Mouse (Mus musculus) right cerebral cortex, postnatal 36 days (tissue): ENCODE measurements at regions not wholly inside any gene's neighbourhood (a gene's known extent, or its start where the extent isn't known, plus 50 kb on each side); places are given as distances from the start of the nearest gene placed in this dataset.

ENCODE experiments used
- DNase-seq, 2 experiments: peaks; one replicate each; pipeline ENCODE4 v3.0.0; 2022; ENCODE audit warnings: low spot score in 2 of 2, mixed read lengths in 1 of 2

GRCm38 (mm10) chr7:135986021-135986420, 269.9 kb upstream of the Mki67 start:
- DNase-seq, result no peak

DNA sequence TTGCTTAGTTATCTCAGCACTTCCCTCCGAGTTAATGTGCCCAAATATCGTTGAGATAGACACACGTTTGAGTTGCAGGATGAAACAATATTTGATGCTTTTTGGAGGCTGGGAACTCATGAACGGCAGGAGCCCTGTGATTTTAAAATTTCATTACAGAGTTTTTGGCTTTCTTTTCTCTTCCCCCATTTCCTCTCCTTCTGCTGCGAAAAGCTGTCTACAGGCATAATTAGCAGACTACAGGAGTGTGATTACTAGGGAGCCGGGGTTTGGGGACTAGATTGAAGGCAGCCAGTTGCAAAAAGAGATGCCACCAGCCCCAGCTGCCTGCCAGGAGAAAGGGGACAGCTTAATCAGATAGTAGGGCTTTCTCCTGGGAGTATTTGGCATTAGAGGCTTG, 274.2 kb upstream of the Mki67 start:
- DNase-seq, result no peak

- no peak for DNase-seq
These were observed 280.7 kb upstream of the Mki67 start for GRCm38 (mm10) chr7:135996896-135997295.

- no peak for DNase-seq
These were observed 281.5 kb upstream of the Mki67 start for GRCm38 (mm10) chr7:135997640-135998039.

DNA sequence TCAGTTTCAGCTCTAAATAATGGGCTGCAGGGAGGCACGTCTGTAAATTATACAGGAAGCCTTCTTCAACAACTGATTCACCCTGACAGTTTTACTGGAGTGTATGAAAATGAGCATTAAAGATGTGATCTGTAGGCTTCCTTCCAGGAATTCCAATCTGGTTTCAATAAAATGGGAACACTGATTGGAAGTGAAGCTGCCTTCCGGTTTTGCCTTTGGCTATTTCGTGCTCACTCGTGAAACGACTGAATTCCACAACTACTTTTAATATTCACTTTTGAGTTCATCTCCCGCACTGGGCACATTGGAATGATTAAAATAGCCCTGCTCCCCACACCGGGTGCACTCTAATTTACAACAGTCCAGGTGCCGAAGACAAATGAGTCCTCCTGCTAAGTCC, 286.2 kb upstream of the Mki67 start:
- no peak for DNase-seq

DNA sequence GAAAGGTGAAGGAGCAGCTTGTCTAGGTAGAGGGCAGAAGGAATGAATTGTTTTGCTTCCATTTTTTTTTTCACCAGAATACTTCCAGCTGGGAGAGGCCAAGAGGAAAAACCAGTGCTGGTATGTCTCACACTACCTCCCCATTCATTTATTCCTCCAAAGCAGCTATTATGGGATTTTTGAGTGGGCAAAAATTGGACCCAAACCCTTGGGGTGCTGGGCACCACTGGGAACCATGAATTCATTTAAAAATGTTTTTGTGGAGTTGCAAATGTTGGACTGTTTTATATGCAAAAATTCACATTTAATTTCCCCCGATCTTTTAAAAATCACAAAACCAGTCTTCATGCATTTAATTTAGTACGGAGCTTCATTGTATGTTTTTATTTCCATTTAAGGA, 287.1 kb upstream of the Mki67 start:
- no peak for DNase-seq

DNA sequence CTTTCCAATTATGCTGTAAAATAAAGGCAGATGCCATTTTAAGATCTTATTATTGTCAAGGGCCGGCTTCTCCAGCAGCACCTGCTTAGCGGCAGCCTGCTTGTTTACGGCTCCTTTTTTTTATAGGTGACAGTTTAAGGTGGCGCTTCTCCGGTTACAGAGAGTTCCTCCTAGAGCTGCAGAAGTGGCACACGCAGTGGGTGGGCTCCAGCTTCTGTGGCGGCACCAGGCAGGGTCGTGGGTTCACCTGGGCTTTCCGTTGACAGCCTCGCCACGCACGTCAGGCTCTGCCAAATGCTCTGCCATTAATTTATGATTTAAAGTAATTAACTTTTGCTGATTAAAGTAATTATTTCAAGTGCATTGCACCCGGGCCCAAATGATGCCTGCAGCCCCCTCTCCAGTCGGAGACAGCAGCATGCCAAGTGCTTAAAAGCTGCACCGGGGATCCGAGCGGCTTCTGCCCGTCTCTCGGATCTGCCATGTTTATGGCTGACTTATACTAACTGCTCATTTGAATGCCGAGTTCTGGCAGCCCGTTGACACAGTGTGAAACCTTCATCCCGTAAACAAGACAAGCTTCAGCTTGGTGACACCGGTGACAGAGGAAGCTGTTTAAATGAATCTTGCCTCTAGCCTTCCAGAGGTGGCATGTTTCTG, 291.8 kb upstream of the Mki67 start:
- DNase-seq, result no peak

GRCm38 (mm10) chr7:136008486-136008885, 292.3 kb upstream of the Mki67 start:
- DNase-seq, result no peak

DNA sequence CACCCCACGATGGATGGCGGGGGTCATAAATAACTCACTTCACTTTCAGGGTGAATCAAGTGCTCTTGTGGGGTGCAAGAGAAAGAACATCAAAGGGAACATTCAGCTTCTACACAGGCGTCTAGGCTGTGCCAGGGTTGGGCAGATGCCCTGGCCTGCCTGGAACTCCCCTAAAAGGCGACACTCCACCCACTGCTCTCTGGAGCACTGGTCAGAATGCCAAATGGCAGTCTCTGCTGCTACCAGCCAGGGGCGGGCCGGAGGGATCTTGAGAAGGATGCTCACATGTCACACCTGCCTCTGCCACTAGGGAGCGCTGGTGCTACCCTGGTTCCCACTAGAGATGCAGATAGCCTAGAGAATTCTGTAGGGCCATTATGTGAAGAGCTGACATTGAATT, 293.9 kb upstream of the Mki67 start:
- peak; percentile 59 to 62 for DNase-seq

GRCm38 (mm10) chr7:136014706-136015105, 298.5 kb upstream of the Mki67 start:
- no peak for DNase-seq

DNA sequence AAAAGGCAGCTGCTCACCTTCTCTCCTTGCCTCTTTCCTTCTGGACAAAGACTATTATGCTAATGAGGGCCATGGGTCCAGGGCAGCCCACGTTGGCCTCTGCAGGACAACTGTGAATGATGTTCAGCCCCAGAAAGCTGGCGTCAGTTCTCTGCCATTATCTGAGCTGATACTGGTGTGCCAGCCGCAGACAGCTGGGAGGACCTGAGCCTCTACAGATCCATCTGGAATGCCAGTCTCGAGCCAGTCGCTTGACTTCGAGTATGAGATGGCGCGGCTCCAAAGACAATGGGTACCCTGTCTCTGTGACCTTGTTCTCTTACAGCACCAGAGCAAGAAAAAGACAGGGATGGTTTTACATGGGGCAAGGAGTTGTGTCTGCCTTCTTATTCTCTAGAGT, 300.8 kb upstream of the Mki67 start:
- no peak for DNase-seq

- DNase-seq, result no peak
These were observed 304.4 kb upstream of the Mki67 start for GRCm38 (mm10) chr7:136020577-136020976.

- no peak for DNase-seq
These were observed 304.9 kb upstream of the Mki67 start for GRCm38 (mm10) chr7:136021071-136021470.

DNA sequence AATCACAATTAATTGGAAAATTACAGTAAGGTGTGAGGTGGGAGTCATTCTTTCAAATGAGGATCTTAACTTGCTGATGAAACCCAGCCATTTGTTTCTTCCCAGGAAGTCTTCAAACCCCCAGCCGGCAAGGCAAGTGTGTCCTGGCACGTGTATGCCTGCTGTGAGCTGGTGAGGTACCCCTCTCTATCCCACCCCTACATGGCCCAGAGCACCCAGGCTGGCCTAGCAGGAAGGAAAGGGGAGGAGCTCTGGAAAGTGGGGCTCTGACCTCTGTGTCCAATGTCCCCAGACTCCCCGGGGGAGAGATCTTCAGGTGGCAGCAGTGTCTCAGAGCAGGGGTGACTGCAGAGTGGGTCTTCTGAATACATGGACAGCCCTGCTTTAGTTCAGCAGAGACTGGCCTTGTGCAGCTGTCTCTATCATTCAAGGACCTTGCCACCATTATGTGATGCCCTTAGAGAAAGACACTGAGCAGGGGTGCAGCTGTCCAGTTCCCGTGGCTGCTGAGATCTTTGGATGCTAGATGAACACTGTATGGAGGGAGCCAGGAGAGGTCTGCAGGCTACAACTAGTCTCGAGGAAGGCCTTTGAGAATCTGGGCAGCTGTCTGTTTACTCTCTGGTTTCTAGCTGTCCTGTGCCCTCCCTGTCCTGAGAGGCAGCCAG, 306.8 kb upstream of the Mki67 start:
- no peak for DNase-seq

- DNase-seq, result no peak
These were observed 310.3 kb upstream of the Mki67 start for GRCm38 (mm10) chr7:136026451-136026850.

DNA sequence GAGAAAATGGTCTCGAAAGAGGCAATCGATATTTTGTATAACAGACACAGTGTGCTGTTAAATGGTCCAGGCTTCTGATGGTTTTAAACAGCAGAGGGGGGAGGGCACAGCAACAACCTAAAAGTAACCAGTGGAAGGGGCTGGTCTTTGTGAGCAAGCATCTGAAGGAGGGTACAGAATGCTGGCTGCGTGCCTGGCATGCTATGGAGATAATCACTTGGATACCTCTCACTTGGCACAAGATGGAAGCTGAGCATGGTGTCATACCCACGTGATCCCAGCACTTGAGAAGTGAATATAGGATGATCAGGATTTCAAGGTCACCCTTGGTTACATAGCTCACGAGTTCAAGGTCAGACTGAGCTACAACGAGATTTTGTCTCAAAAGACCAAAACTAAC, 315.9 kb upstream of the Mki67 start:
- DNase-seq, result no peak

GRCm38 (mm10) chr7:136033536-136033935, 317.4 kb upstream of the Mki67 start:
- DNase-seq, result no peak

- DNase-seq, result no peak
These were observed 319.6 kb upstream of the Mki67 start for GRCm38 (mm10) chr7:136035735-136036134.

DNA sequence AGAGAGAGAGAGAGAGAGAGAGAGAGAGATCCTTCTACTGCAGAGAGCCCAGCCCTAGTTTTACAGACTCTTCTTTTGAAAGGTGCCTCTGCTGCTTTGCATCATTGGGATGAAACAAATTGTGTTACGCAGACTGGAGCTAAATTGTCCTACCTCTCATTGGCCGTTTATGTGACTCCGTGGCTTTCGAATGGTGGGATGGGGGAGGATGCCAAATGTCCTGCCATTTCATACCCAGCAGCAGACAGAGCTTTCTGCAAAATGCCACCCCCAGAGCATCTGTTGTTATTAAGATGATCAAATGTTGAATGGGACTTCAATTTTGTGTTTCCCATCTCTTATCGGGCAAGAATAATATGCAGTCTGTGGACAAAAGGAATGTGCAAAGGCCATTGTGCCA, 321.9 kb upstream of the Mki67 start:
- no peak for DNase-seq

DNA sequence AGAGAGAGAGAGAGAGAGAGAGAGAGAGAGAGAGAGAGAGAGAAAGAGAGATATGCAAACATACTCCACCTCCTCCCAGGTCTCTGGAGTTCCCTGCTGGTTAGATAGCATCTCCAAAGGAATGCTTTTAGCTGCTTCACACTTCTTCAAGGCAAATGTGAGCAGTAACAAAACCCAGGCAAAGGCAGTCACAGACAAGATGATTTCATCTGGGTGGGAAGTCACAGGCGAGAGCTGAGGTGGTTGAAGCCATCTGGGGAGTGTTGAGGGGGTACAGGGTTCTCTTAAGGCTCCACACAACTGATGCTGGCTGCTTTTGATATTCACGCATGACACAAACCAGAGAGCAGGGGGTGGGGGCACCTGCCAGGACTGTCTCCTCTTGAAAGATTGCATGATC, 322.7 kb upstream of the Mki67 start:
- DNase-seq, result peak in 1 of 2 experiments; percentile 15

GRCm38 (mm10) chr7:136041921-136042320, 325.8 kb upstream of the Mki67 start:
- DNase-seq, result no peak

DNA sequence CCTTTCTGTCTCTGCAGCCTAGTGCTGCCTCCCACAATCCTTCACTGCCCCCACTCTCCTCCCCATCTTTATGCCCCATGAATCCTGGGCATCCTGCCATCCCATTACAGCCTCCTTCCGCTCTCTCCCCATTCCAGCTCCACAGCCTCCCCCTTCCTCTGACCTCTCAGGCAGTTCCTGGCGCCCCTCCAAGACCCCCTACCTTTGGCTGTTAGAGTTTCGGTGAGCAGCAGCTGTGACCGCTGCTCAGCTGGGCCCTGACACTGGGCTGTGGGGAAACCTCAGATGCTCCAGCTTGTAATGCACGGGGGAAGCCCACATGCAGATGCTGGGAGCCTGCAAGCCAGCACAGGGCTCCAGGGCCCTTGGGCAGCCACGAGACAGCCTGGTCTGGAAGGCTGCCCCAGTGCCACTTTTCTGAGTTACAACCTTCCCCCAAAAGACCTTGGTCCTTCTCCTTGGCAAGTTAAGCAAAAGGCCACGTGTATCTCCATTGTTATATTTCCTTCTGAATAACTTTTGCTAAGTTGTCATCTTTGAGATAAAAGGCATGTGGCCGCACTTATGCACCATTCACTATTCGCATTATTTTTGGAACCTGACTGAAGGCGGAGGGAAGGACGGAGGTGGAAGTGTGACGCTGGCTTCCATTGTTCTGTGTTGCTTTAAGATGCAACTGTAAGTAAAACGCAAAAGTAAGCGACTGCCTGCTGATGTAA, 330.6 kb upstream of the Mki67 start:
- peak; percentile 35 to 47 for DNase-seq

- DNase-seq, result no peak
These were observed 331.3 kb upstream of the Mki67 start for GRCm38 (mm10) chr7:136047364-136047945.
